Mouse (Mus musculus): ENCODE data around the gene Etnk1.

DNA sequence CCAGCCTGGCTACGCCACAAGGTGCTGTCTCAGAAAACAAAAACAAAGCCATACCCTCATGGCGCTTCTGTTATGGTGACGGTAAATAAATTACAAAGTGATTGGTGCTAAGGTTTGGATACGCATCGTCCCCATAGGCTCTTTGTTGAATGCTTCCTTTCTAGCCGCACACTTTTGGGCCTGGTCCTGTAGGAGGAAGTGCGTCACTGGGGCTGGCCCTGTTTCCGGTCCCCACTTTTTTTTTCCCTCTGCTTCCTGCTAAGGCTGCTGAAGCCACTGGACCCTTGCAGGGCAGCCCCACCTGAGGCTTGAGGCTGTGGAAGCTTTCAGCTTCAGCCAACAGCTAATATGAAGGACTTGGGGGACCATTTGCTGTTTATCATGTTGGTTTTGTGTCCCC lies 54.2 kb downstream of the Etnk1 start:
- TF ChIP-seq CTCF (IDR thresholded peaks at IDR 0.05; ENCODE audit: low read depth) = no peak
- no peak for TF ChIP-seq EP300 (optimal IDR thresholded peaks at IDR 0.05)
